Mouse (Mus musculus) midbrain, embryonic 16.5 days (tissue): ENCODE data around the gene Map7d2. TPM values are rescaled to one million over a fixed set of nuclear protein-coding genes. Genes with fewer than 3 reads are reported as not detected.

Source experiments
- ATAC-seq: fragments of 200-750 bp; cut with Nextera tagmentation; 2 replicates; pipeline ENCODE4 v1.8.0; 2017; ENCODE audit warnings: moderate TSS enrichment
- H3K27ac ChIP-seq: fragments of 300-500 bp; sonication (generic); 2 replicates; pipeline ENCODE4 v1.5.1; 2014; ENCODE audit warnings: mild to moderate bottlenecking, low read length, mixed read lengths
- H3K27me3 ChIP-seq: fragments of 300-500 bp; sonication (generic); 2 replicates; pipeline ENCODE4 v1.6.1; 2014; ENCODE audit warnings: low read depth, low read length, mixed read lengths; ENCODE audit not compliant: control insufficient read depth, insufficient read depth
- H3K36me3 ChIP-seq: fragments of 300-500 bp; sonication (generic); 2 replicates; pipeline ENCODE4 v1.6.1; 2014; ENCODE audit warnings: mild to moderate bottlenecking, low read length, moderate library complexity, mixed read lengths; ENCODE audit not compliant: control insufficient read depth, insufficient read depth
- H3K4me1 ChIP-seq: fragments of 300-500 bp; sonication (generic); 2 replicates; pipeline ENCODE4 v1.6.1; 2014; ENCODE audit warnings: mild to moderate bottlenecking, low read length, mixed read lengths; ENCODE audit not compliant: control insufficient read depth, insufficient read depth
- H3K4me2 ChIP-seq: fragments of 300-500 bp; sonication (generic); 2 replicates; pipeline ENCODE4 v1.6.1; 2014; ENCODE audit warnings: mild to moderate bottlenecking, low read length, mixed read lengths
- H3K4me3 ChIP-seq: fragments of 300-500 bp; sonication (generic); 2 replicates; pipeline ENCODE4 v1.5.1; 2014; ENCODE audit warnings: low read depth, mild to moderate bottlenecking, low read length, moderate library complexity, mixed read lengths
- H3K9ac ChIP-seq: fragments of 300-500 bp; sonication (generic); 2 replicates; pipeline ENCODE4 v1.6.1; 2014; ENCODE audit warnings: low read depth, low read length, mixed read lengths
- H3K9me3 ChIP-seq: fragments of 300-500 bp; sonication (generic); replicated peaks from 2 replicates; pipeline ENCODE4 v1.6.1; 2014; ENCODE audit warnings: mild to moderate bottlenecking, low read length, mixed read lengths; ENCODE audit not compliant: control insufficient read depth, poor library complexity, severe bottlenecking
- WGBS: fragments of 180-500 bp; shearing (Covaris S2); extraction: QIAGEN DNeasy Blood & Tissue Kit; methylation state at CpG from one replicate; pipeline ENCODE4 v1.1.7; 2014; 5-methylcytosine and 5-hydroxymethylcytosine counted together
- polyA plus RNA-seq: library from polyadenylated mRNA; unstranded; fragments of >200 nt; fragmentation: Nextera tagmentation; extraction: Ambion mirVana; gene quantifications from 2 replicates; pipeline ENCODE4 v1.2.1, GENCODE M21; 2015

The Map7d2 gene
- polyA plus RNA-seq, 1 experiment from 2014 or later = 44.8 TPM

GRCm38 (mm10) chrX:159532427-159532810 lies 118.0 kb downstream of the Map7d2 start:
- H3K9me3 ChIP-seq = no peaks in the 10 kb centered on the region
- H3K9ac ChIP-seq = peak overlapping the region; percentile 75
- ATAC-seq = peak; percentile 99
- no peaks in the 10 kb centered on the region for H3K27me3 ChIP-seq
- peak overlapping the region; percentile 75 for H3K27ac ChIP-seq
- 29% methylated on average over 36 of the region's 38 CpGs for WGBS
- H3K4me2 ChIP-seq = peak overlapping the region; percentile 53; the same call in 1 of the 2 replicates
- H3K4me1 ChIP-seq = peaks cover 5% of the 10 kb centered on the region; the same call in 1 of the 2 replicates
- no peaks in the 10 kb centered on the region for H3K36me3 ChIP-seq
- peak overlapping the region; percentile 60 for H3K4me3 ChIP-seq

- peak overlapping the region; percentile 53 for H3K4me2 ChIP-seq
- H3K27ac ChIP-seq = peak overlapping the region; percentile 75
- H3K9ac ChIP-seq = peak overlapping the region; percentile 75
- ATAC-seq = peak; percentile 33
- WGBS = 25% methylated on average over 28 of the region's 56 CpGs
- H3K4me3 ChIP-seq = peak overlapping the region; percentile 60
- H3K36me3 ChIP-seq = no peaks in the 10 kb centered on the region
- H3K27me3 ChIP-seq = no peaks in the 10 kb centered on the region
- peaks cover 5% of the 10 kb centered on the region; the same call in 1 of the 2 replicates for H3K4me1 ChIP-seq
- no peaks in the 10 kb centered on the region for H3K9me3 ChIP-seq
Measured at GRCm38 (mm10) chrX:159532811-159533462, 118.6 kb downstream of the Map7d2 start.

GRCm38 (mm10) chrX:159541936-159542335 lies 127.6 kb downstream of the Map7d2 start:
- H3K9ac ChIP-seq = no peak overlapping the region
- H3K4me3 ChIP-seq = no peak overlapping the region
- H3K4me1 ChIP-seq = no peaks in the 10 kb centered on the region
- ATAC-seq = no peak
- peaks cover 4% of the 10 kb centered on the region; the same call in 1 of the 2 replicates for H3K36me3 ChIP-seq
- H3K9me3 ChIP-seq = no peaks in the 10 kb centered on the region
- no peak overlapping the region for H3K27ac ChIP-seq
- 94% methylated on average over 18 of the region's 18 CpGs for WGBS
- no peak overlapping the region for H3K4me2 ChIP-seq
- no peaks in the 10 kb centered on the region for H3K27me3 ChIP-seq

GRCm38 (mm10) chrX:159547093-159547492 lies 132.7 kb downstream of the Map7d2 start:
- no peaks in the 10 kb centered on the region for H3K4me1 ChIP-seq
- no peak overlapping the region for H3K27ac ChIP-seq
- H3K36me3 ChIP-seq = peaks cover 3% of the 10 kb centered on the region; the same call in 1 of the 2 replicates
- no peaks in the 10 kb centered on the region for H3K9me3 ChIP-seq
- no peak overlapping the region for H3K4me3 ChIP-seq
- no peaks in the 10 kb centered on the region for H3K27me3 ChIP-seq
- no peak for ATAC-seq
- WGBS = 92% methylated on average over 5 of the region's 5 CpGs
- no peak overlapping the region for H3K4me2 ChIP-seq
- no peak overlapping the region for H3K9ac ChIP-seq

Other genes with a start within 250 kb of the Map7d2 start
- 2.7 and 3.0 TPM in 2 replicates for gene Rps6ka3, start 204.3 kb upstream of the Map7d2 start, polyA plus RNA-seq
- 91.2 and 97.3 TPM in 2 replicates for gene Eif1ax, start 42.4 kb upstream of the Map7d2 start, polyA plus RNA-seq
- 22.7 and 26.3 TPM in 2 replicates for gene Bclaf3, start 112.1 kb downstream of the Map7d2 start, polyA plus RNA-seq
- gene Sh3kbp1, start 212.7 kb downstream of the Map7d2 start, polyA plus RNA-seq = 46.3 and 49.3 TPM in 2 replicates